Mouse (Mus musculus): ENCODE results near the gene Olfm2. TPM values are rescaled to one million over a fixed set of nuclear protein-coding genes. Genes with fewer than 3 reads are reported as not detected.

Gene Olfm2
- polyA plus RNA-seq, 1 experiment from 2014 or later, result 6.7 TPM

DNA sequence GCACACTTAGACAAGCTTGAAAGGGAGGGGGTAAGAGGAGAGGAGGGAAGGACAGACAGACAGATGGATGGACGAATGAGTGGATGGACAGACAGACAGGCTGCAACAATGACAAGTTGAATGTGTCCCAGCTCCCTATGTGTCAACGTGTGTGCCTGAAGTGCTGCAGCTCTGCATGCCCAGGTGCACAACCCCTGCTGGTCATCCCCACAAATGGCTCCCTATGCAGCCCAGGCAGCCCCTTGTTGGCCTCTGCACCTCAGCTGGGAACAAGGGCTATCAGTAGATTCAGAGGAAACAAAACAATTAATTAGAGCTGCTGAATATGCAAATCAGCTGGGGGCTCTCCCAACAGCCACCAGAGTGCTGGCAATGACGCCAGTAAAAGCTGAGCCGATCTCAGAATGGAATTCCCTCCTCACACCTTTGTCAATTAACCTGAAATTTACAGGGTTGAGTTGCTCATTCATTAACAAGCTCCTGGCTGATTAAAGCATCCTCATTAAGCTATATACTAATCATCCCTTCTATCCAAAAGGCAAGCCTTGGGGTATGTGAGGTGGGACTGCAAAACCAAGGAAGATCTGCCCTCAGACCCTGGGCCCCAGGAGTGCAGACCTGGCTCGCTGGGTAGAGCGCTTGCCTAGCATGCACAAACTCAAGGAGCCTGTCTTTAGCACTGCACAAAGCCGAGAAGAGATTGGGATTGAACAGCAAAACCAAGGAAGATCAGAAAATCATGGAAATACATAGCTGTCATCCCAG lies 16.2 kb upstream of the Olfm2 start:
- H3K4me2 ChIP-seq (ENCODE audit: low read depth, low read length), result no peak overlapping the region
- no peak overlapping the region for H3K9ac ChIP-seq (ENCODE audit: low read depth, low read length)
- no peaks in the 10 kb centered on the region for H3K27me3 ChIP-seq (replicated peaks; ENCODE audit: control insufficient read depth, insufficient read depth, low read length)
- no peak for ATAC-seq
- no peaks in the 10 kb centered on the region for H3K9me3 ChIP-seq (ENCODE audit: control insufficient read depth, low read length)
- no peak overlapping the region for H3K4me3 ChIP-seq (ENCODE audit: low read length)
- no peaks in the 10 kb centered on the region for H3K36me3 ChIP-seq (ENCODE audit: control insufficient read depth, insufficient read depth, low read length)
- no peak overlapping the region for H3K27ac ChIP-seq (ENCODE audit: low read length)
- no peaks in the 10 kb centered on the region for H3K4me1 ChIP-seq (ENCODE audit: control insufficient read depth, insufficient read depth, low read length)
- 52% methylated on average over 7 of the region's 7 CpGs for WGBS

- Histone ChIP-seq H3K4me2 (ENCODE audit: low read depth, low read length) (no peak overlapping the region), H3K4me3 (ENCODE audit: low read length) (no peak overlapping the region), H3K9me3 (ENCODE audit: control insufficient read depth, low read length) (no peaks in the 10 kb centered on the region), H3K4me1 (ENCODE audit: control insufficient read depth, insufficient read depth, low read length) (no peaks in the 10 kb centered on the region), H3K27me3 (replicated peaks; ENCODE audit: control insufficient read depth, insufficient read depth, low read length) (no peaks in the 10 kb centered on the region), H3K27ac (ENCODE audit: low read length) (no peak overlapping the region), H3K9ac (ENCODE audit: low read depth, low read length) (no peak overlapping the region), H3K36me3 (ENCODE audit: control insufficient read depth, insufficient read depth, low read length) (no peaks in the 10 kb centered on the region)
- 79% methylated on average over 3 of the region's 3 CpGs for WGBS
- ATAC-seq, result no peak
Observed at GRCm38 (mm10) chr9:20761388-20761787, 15.2 kb upstream of the Olfm2 start.

- H3K4me3 ChIP-seq (ENCODE audit: low read length), result no peak overlapping the region
- peak; percentile 50 for ATAC-seq
- H3K9ac ChIP-seq (ENCODE audit: low read depth, low read length), result no peak overlapping the region
- H3K27ac ChIP-seq (ENCODE audit: low read length), result no peak overlapping the region
- H3K36me3 ChIP-seq (ENCODE audit: control insufficient read depth, insufficient read depth, low read length), result no peaks in the 10 kb centered on the region
- no peaks in the 10 kb centered on the region for H3K27me3 ChIP-seq (replicated peaks; ENCODE audit: control insufficient read depth, insufficient read depth, low read length)
- H3K9me3 ChIP-seq (ENCODE audit: control insufficient read depth, low read length), result no peaks in the 10 kb centered on the region
- no peaks in the 10 kb centered on the region for H3K4me1 ChIP-seq (ENCODE audit: control insufficient read depth, insufficient read depth, low read length)
- H3K4me2 ChIP-seq (ENCODE audit: low read depth, low read length), result no peak overlapping the region
- 52% methylated on average over 12 of the region's 12 CpGs for WGBS
Observed at GRCm38 (mm10) chr9:20760813-20761212, 14.7 kb upstream of the Olfm2 start.

DNA sequence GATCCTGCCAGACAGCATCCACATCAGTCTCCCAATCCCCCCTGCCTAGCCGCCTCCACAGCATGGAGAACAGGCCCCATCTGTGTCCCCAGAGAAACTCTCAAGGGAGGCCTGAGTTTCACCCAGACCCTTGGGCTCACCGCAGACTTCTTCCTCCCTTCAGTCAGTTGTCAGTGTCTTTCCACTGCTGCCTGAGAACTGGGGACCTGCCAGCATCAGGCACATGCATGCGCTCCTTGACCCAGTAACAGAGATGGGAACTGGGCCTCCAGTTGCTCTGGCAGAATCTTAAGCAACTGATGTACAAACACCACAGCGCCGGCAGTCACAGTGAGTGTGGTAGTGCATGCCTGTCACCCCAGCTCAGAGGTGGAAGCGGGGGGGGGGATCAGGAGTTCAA lies 12.7 kb upstream of the Olfm2 start:
- Histone ChIP-seq H3K9ac (ENCODE audit: low read depth, low read length) (no peak overlapping the region; the same call in 1 of the 2 replicates), H3K4me1 (ENCODE audit: control insufficient read depth, insufficient read depth, low read length) (no peaks in the 10 kb centered on the region), H3K27me3 (replicated peaks; ENCODE audit: control insufficient read depth, insufficient read depth, low read length) (no peaks in the 10 kb centered on the region), H3K36me3 (ENCODE audit: control insufficient read depth, insufficient read depth, low read length) (no peaks in the 10 kb centered on the region), H3K9me3 (ENCODE audit: control insufficient read depth, low read length) (no peaks in the 10 kb centered on the region), H3K4me2 (ENCODE audit: low read depth, low read length) (no peak overlapping the region), H3K27ac (ENCODE audit: low read length) (no peak overlapping the region), H3K4me3 (ENCODE audit: low read length) (no peak overlapping the region)
- WGBS, result 84% methylated on average over 6 of the region's 6 CpGs
- ATAC-seq, result no peak

DNA sequence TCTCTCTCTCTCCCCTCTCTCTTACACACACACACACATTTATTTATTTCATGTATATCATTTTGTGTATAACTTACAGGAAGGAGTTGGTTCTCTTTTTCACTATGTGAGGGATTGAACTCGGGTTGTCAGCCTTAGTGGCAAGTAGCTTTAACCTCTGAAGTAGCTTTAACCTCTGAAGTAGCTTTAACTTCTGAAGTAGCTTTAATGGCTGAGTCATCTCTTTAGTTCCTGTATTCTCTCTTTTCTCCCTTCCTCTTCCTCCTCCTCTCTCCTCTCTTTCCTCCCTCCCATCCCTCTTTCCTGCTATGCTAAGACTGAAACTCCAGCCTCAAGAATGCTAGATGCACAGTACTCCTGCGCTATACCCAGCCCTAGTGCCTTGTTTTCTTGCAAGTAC lies 12.1 kb upstream of the Olfm2 start:
- no peaks in the 10 kb centered on the region for H3K4me1 ChIP-seq (ENCODE audit: control insufficient read depth, insufficient read depth, low read length)
- H3K27ac ChIP-seq (ENCODE audit: low read length), result no peak overlapping the region
- WGBS, result 74% methylated on average over 2 of the region's 2 CpGs
- H3K4me2 ChIP-seq (ENCODE audit: low read depth, low read length), result no peak overlapping the region
- H3K9me3 ChIP-seq (ENCODE audit: control insufficient read depth, low read length), result no peaks in the 10 kb centered on the region
- H3K36me3 ChIP-seq (ENCODE audit: control insufficient read depth, insufficient read depth, low read length), result no peaks in the 10 kb centered on the region
- no peaks in the 10 kb centered on the region for H3K27me3 ChIP-seq (replicated peaks; ENCODE audit: control insufficient read depth, insufficient read depth, low read length)
- ATAC-seq, result no peak
- H3K4me3 ChIP-seq (ENCODE audit: low read length), result no peak overlapping the region
- no peak overlapping the region for H3K9ac ChIP-seq (ENCODE audit: low read depth, low read length)

- no peak overlapping the region for H3K4me2 ChIP-seq (ENCODE audit: low read depth, low read length)
- ATAC-seq, result peak; percentile 61
Observed at GRCm38 (mm10) chr9:20757087-20757955, 11.2 kb upstream of the Olfm2 start.

GRCm38 (mm10) chr9:20756081-20756700 lies 10.0 kb upstream of the Olfm2 start:
- no peaks in the 10 kb centered on the region for H3K4me1 ChIP-seq (ENCODE audit: control insufficient read depth, insufficient read depth, low read length)
- no peak overlapping the region for H3K27ac ChIP-seq (ENCODE audit: low read length)
- H3K9me3 ChIP-seq (ENCODE audit: control insufficient read depth, low read length), result no peaks in the 10 kb centered on the region
- no peaks in the 10 kb centered on the region for H3K36me3 ChIP-seq (ENCODE audit: control insufficient read depth, insufficient read depth, low read length)
- no peak overlapping the region for H3K4me2 ChIP-seq (ENCODE audit: low read depth, low read length)
- no peak overlapping the region for H3K4me3 ChIP-seq (ENCODE audit: low read length)
- 87% methylated on average over 4 of the region's 4 CpGs for WGBS
- ATAC-seq, result no peak
- H3K27me3 ChIP-seq (replicated peaks; ENCODE audit: control insufficient read depth, insufficient read depth, low read length), result no peaks in the 10 kb centered on the region
- H3K9ac ChIP-seq (ENCODE audit: low read depth, low read length), result no peak overlapping the region

More at GRCm38 (mm10) chr9:20757087-20757955, 11.2 kb upstream of the Olfm2 start:
- Histone ChIP-seq H3K4me1 (ENCODE audit: control insufficient read depth, insufficient read depth, low read length) (no peaks in the 10 kb centered on the region), H3K9ac (ENCODE audit: low read depth, low read length) (no peak overlapping the region), H3K4me3 (ENCODE audit: low read length) (no peak overlapping the region), H3K27me3 (replicated peaks; ENCODE audit: control insufficient read depth, insufficient read depth, low read length) (no peaks in the 10 kb centered on the region), H3K36me3 (ENCODE audit: control insufficient read depth, insufficient read depth, low read length) (no peaks in the 10 kb centered on the region), H3K27ac (ENCODE audit: low read length) (no peak overlapping the region), H3K9me3 (ENCODE audit: control insufficient read depth, low read length) (no peaks in the 10 kb centered on the region)
- 55% methylated on average over 6 of the region's 6 CpGs for WGBS

DNA sequence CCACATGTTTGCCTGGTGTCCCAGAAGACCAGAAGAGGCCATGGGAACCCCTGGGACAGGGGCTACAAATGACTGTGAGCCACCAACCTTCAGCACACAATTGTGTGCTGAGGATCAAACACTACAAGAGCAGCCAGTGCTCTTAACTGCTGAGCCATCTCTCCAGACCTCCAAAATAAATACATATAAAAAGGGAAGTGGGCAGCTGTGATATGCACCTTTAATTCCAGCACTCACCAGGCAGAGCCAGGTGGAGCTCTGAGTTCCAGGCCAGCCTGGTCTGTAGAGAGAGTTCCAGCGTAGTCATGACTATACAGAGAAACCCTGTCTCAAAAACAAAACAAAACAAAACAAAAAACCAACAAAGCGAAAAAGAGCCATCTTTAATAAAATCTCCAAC lies 8.2 kb upstream of the Olfm2 start:
- WGBS, result 81% methylated on average over 2 of the region's 2 CpGs
- no peak for ATAC-seq
- Histone ChIP-seq H3K9me3 (ENCODE audit: control insufficient read depth, low read length) (no peaks in the 10 kb centered on the region), H3K4me2 (ENCODE audit: low read depth, low read length) (no peak overlapping the region), H3K4me3 (ENCODE audit: low read length) (no peak overlapping the region), H3K27ac (ENCODE audit: low read length) (no peak overlapping the region), H3K4me1 (ENCODE audit: control insufficient read depth, insufficient read depth, low read length) (no peaks in the 10 kb centered on the region), H3K9ac (ENCODE audit: low read depth, low read length) (no peak overlapping the region), H3K36me3 (ENCODE audit: control insufficient read depth, insufficient read depth, low read length) (no peaks in the 10 kb centered on the region), H3K27me3 (replicated peaks; ENCODE audit: control insufficient read depth, insufficient read depth, low read length) (no peaks in the 10 kb centered on the region)

DNA sequence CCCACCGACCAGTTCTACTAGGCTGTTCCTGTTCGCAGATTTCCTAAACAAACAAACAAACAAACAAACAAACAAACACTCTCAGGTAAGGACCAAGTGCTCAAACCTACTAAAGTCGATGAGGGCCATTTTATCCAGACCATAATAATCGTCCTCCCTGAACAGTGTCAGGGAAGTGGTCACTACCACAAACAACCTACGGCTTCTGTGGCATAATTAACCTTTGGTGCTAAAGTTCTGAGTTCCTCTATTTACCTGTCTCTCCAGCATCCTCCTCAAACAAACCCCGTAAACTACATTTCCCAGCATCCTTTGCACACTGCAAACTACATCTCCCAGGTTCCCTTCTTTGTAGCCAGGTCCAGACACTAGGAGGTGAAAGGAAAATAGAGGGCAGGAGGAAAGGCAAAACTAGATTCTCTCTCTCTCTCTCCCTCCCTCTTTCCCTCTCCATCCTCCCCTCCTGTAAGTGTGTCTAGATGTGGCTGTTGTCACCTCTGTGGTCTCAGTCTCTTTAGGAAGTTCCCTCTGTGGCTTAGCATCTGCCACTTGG lies 5.4 kb upstream of the Olfm2 start:
- Histone ChIP-seq H3K27ac (ENCODE audit: low read length) (no peak overlapping the region), H3K9ac (ENCODE audit: low read depth, low read length) (no peak overlapping the region), H3K4me2 (ENCODE audit: low read depth, low read length) (no peak overlapping the region), H3K9me3 (ENCODE audit: control insufficient read depth, low read length) (no peaks in the 10 kb centered on the region), H3K4me3 (ENCODE audit: low read length) (no peak overlapping the region), H3K36me3 (ENCODE audit: control insufficient read depth, insufficient read depth, low read length) (no peaks in the 10 kb centered on the region), H3K27me3 (replicated peaks; ENCODE audit: control insufficient read depth, insufficient read depth, low read length) (0 out of 2 replicates have a peak, but pooled peaks cover 4% of the 10 kb centered on the region), H3K4me1 (ENCODE audit: control insufficient read depth, insufficient read depth, low read length) (no peaks in the 10 kb centered on the region)
- ATAC-seq, result peak; percentile 32; the same call in 1 of the 2 replicates
- WGBS, result 57% methylated on average over 6 of the region's 6 CpGs

Measured in intestine, embryonic 16.5 days (tissue).